Mouse (Mus musculus) right cerebral cortex, postnatal 4 days (tissue): ENCODE results near the gene Gm19965.

ENCODE experiments used
- DNase-seq: peaks from one replicate; pipeline ENCODE4 v3.0.0-alpha.2; 2022

Gm19965 gene

DNA sequence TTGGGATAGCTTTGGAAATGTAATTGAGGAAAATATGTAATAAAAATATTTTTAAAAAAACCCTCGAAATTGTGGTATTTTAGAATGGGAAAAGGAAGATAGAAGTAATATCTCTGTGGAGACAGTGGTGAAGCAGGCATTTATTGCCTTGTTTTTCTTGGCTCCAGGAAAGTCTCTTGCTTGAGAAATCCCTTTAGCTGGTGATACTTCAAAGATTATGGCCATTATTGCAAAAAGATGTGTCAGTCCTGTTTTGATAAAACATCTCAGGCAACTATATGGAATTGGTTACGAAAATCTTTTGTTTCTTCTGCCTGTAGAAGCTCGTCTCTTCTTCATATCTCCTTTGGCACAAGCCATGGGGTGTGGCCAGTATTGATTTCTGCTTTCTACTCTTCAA is at the start of gene Gm19965:
Gm19965 (plus strand) TSS at position 301 of the 400 bp plus-strand sequence.
- no peak for DNase-seq

DNA sequence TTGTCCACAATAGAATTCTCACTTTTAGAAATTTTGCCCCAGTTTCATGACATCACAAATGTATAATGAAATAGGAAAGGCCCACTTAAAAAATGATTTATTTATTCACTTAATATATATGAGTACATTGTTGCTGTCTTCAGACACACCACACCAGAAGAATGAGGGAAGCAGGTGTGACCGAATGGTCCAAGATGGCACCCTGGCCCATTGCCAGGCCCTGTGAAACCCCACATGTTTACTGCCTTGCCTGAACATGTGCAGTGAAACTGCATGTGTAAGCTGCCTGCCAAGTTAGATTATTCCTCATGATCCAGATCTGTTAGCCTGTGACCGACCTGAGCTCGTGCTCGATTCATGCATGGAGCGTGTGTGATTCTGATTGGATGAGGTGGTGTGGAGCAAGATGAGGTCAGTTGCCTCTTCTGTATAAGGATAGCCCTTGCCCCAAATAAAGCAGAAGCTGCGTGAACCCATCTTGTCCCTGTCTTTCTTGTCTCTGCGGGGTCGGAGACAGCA is 20.3 kb upstream of the Gm19965 start:
- no peak for DNase-seq
